Mouse (Mus musculus) midbrain, embryonic 14.5 days (tissue): ENCODE measurements around the gene Slc9a1. TPM values are rescaled to one million over a fixed set of nuclear protein-coding genes. Genes with fewer than 3 reads are reported as not detected.

Source experiments
- ATAC-seq: fragments of 200-750 bp; cut with Nextera tagmentation; 2 replicates; pipeline ENCODE4 v1.8.0; 2017; ENCODE audit warnings: moderate number of reproducible peaks, moderate library complexity; ENCODE audit not compliant: low FRiP score, low TSS enrichment
- DNase-seq: peaks from one replicate; pipeline ENCODE4 v3.0.0-alpha.2; 2015
- H3K27ac ChIP-seq: fragments of 300-500 bp; sonication (generic); replicated peaks from 2 replicates; pipeline ENCODE4 v1.5.1; 2014; ENCODE audit warnings: mild to moderate bottlenecking, low read depth, low read length, moderate library complexity
- H3K27me3 ChIP-seq: fragments of 300-500 bp; sonication (generic); 2 replicates; pipeline ENCODE4 v1.6.1; 2014; ENCODE audit warnings: low read length, control low read depth, mixed read lengths; ENCODE audit not compliant: control insufficient read depth, insufficient read depth
- H3K36me3 ChIP-seq: fragments of 300-500 bp; sonication (generic); 2 replicates; pipeline ENCODE4 v1.6.1; 2014; ENCODE audit warnings: low read length, control low read depth; ENCODE audit not compliant: control insufficient read depth, insufficient read depth
- H3K4me1 ChIP-seq: fragments of 300-500 bp; sonication (generic); 2 replicates; pipeline ENCODE4 v1.6.1; 2014; ENCODE audit warnings: mild to moderate bottlenecking, antibody characterized with exemption, low read length, control low read depth; ENCODE audit not compliant: control insufficient read depth, insufficient read depth
- H3K4me2 ChIP-seq: fragments of 300-500 bp; sonication (generic); 2 replicates; pipeline ENCODE4 v1.6.1; 2014; ENCODE audit warnings: mild to moderate bottlenecking, low read length, moderate library complexity
- H3K4me3 ChIP-seq: fragments of 300-500 bp; sonication (generic); replicated peaks from 2 replicates; pipeline ENCODE4 v1.5.1; 2014; ENCODE audit warnings: low read depth, low read length
- H3K9ac ChIP-seq: fragments of 300-500 bp; sonication (generic); replicated peaks from 2 replicates; pipeline ENCODE4 v1.6.1; 2014; ENCODE audit warnings: mild to moderate bottlenecking, low read length, moderate library complexity
- H3K9me3 ChIP-seq: fragments of 300-500 bp; sonication (generic); 2 replicates; pipeline ENCODE4 v1.6.1; 2016; ENCODE audit warnings: low read length, control low read depth, mixed read lengths; ENCODE audit not compliant: control insufficient read depth
- WGBS: fragments of 180-500 bp; shearing (Covaris S2); extraction: QIAGEN DNeasy Blood & Tissue Kit; methylation state at CpG from one replicate; pipeline ENCODE4 v1.1.7; 2014; 5-methylcytosine and 5-hydroxymethylcytosine counted together
- polyA plus RNA-seq: library from polyadenylated mRNA; unstranded; fragments of >200 nt; fragmentation: Nextera tagmentation; extraction: Ambion mirVana; gene quantifications from 2 replicates; pipeline ENCODE4 v1.2.1, GENCODE M21; 2014

Slc9a1 gene
- polyA plus RNA-seq, 1 experiment from 2014 or later: 8.2 TPM

DNA sequence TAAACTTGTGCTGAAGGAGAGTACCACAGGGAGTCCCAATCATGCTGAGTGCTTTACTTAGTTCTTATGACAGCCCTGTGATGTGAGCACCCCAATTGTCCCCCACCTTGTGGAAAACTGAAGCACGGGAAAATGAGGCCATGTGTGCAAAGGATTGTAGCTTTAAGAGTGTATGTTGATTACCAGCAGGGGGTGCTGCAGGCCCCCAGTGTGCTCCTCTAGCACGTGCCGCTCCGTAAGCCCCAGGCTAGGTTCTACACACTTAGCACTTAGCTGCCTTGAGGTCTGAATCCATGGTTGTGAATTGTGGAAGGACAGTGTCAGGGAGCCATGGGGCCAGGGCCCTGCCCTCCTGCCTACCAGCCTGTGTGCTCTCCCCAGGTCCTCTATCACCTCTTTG, 45.4 kb downstream of the Slc9a1 start:
- Histone ChIP-seq H3K36me3 (peaks cover 15% of the 10 kb centered on the region), H3K9ac (no peak overlapping the region), H3K4me2 (no peak overlapping the region), H3K27me3 (no peaks in the 10 kb centered on the region), H3K4me3 (no peak overlapping the region), H3K9me3 (no peaks in the 10 kb centered on the region), H3K27ac (no peak overlapping the region), H3K4me1 (no peaks in the 10 kb centered on the region)
- ATAC-seq: no peak
- 65% methylated on average over 4 of the region's 4 CpGs for WGBS
- DNase-seq: peak; percentile 38

DNA sequence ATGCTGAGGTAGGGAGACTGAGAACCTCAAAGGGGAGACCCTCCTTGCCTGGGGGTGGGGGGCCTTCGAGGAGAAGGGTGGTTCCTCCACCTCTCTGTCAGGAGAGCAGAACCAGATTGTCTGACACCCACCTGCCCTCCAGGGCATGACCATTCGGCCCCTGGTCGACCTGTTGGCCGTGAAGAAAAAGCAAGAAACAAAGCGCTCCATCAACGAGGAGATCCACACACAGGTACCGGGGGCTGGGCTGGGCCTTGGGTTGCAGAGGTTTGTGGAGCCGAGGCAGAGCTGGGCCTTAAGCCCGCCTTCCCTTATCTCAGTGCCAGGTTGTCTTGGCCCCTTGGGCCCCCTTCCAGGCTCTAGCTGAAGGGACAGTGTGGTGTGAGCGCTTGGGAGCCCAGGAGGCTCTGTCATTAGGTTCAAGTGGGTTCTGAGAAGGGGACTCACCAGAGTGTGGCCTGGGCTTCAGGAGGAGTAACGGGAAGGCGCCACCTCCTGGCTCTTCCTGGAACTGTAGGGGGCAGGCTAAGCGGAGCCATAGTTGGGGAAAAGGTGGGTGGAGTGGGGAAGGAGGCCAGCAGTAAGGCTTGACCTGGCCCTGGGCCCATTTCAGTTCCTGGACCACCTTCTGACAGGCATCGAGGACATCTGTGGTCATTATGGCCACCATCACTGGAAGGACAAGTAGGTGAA, 50.0 kb downstream of the Slc9a1 start:
- WGBS: 70% methylated on average over 14 of the region's 14 CpGs
- Histone ChIP-seq H3K4me2 (no peak overlapping the region), H3K4me1 (no peaks in the 10 kb centered on the region), H3K9me3 (no peaks in the 10 kb centered on the region), H3K27me3 (no peaks in the 10 kb centered on the region), H3K36me3 (peaks cover 31% of the 10 kb centered on the region), H3K27ac (no peak overlapping the region), H3K9ac (no peak overlapping the region), H3K4me3 (no peak overlapping the region)
- ATAC-seq: no peak
- DNase-seq: peak; percentile 64

DNA sequence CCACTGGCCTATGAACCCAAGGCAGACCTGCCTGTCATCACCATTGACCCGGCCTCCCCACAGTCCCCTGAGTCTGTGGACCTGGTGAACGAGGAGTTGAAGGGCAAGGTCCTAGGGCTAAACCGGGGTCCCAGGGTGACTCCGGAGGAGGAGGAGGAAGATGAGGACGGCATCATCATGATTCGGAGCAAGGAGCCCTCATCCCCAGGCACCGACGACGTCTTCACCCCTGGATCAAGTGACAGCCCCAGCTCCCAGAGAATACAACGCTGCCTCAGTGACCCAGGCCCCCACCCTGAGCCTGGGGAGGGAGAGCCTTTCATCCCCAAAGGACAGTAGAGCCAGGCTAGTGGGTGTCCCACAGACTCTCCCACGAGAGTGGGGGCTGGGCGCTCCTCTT, 52.5 kb downstream of the Slc9a1 start:
- Histone ChIP-seq H3K9me3 (no peaks in the 10 kb centered on the region), H3K4me2 (no peak overlapping the region), H3K27ac (no peak overlapping the region), H3K36me3 (peaks cover 31% of the 10 kb centered on the region), H3K4me3 (no peak overlapping the region), H3K9ac (no peak overlapping the region), H3K27me3 (no peaks in the 10 kb centered on the region), H3K4me1 (no peaks in the 10 kb centered on the region)
- 86% methylated on average over 12 of the region's 12 CpGs for WGBS
- no peak for DNase-seq
- ATAC-seq: no peak

DNA sequence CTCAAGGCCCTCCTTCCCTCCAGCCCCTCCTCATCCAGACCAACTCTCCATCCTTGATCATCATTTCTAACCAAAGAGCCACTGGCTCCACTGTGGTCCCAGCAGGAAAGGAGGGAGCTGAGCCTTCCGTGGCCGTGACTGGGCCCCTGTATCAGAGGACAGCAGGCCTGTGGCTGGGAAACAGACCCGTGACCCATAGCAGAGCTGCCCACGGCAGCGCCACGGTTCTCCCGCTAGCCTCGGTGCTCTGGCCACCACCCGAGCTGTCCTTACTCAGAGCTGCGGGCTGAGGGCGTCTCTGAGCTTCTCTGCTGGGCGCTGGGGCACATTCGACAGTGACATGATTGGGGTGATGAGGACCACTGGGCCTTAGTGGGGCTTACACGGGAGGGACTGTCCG, 53.1 kb downstream of the Slc9a1 start:
- H3K4me3 ChIP-seq: no peak overlapping the region
- WGBS: 80% methylated on average over 15 of the region's 15 CpGs
- H3K4me2 ChIP-seq: no peak overlapping the region
- H3K4me1 ChIP-seq: no peaks in the 10 kb centered on the region
- no peaks in the 10 kb centered on the region for H3K9me3 ChIP-seq
- H3K9ac ChIP-seq: no peak overlapping the region
- ATAC-seq: no peak
- DNase-seq: no peak
- no peaks in the 10 kb centered on the region for H3K27me3 ChIP-seq
- peaks cover 31% of the 10 kb centered on the region for H3K36me3 ChIP-seq
- H3K27ac ChIP-seq: no peak overlapping the region

DNA sequence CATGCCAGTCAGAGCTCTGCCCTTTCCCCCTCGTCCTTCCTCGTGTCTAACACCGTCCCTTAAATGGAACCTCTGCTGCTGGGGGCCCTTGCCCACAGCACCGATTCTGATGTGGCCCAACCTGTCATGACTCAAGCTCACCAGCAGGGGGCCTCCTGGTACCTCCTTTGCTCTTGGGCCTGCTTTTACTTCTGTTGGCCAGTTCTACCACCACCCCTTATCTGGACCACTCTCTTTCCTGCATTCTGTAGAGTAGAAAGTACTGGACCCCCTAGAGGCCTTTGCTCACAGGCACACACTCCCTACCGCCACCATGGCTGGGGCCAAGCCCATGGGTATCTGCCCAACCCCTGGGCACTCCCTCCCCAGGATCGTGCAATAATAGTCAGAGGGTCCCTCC, 53.6 kb downstream of the Slc9a1 start:
- WGBS: 49% methylated on average over 6 of the region's 6 CpGs

DNA sequence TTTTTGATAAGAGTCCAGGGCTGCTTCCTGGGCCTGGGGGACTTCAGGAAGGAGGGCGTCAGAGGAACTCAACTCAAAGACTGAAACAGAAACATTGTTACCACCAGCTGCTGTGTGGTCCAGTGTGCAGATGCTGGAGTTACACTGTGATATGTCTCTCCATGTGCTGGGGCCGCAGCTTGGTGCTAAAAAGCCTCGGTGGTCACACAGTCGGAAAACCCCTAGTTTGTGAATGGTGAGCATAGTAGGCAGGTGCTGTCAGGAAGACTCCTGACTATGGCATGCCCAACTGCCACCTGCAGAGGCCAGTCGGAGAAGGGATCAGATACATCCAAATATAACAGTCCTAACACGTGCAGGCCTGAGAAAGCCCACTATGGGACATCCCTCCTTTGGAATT, 54.2 kb downstream of the Slc9a1 start:
- Histone ChIP-seq H3K4me2 (no peak overlapping the region), H3K9ac (no peak overlapping the region), H3K27ac (no peak overlapping the region), H3K9me3 (no peaks in the 10 kb centered on the region), H3K36me3 (peaks cover 24% of the 10 kb centered on the region), H3K27me3 (no peaks in the 10 kb centered on the region), H3K4me1 (no peaks in the 10 kb centered on the region), H3K4me3 (no peak overlapping the region)
- DNase-seq: no peak
- no peak for ATAC-seq
- 79% methylated on average over 6 of the region's 6 CpGs for WGBS

More for the DNA sequence above, 53.6 kb downstream of the Slc9a1 start:
- DNase-seq (peak; percentile 62), ATAC-seq (no peak; the same call in 1 of the 2 replicates)
- Histone ChIP-seq H3K4me3 (no peak overlapping the region), H3K4me2 (no peak overlapping the region), H3K27me3 (no peaks in the 10 kb centered on the region), H3K36me3 (peaks cover 25% of the 10 kb centered on the region), H3K9ac (no peak overlapping the region), H3K4me1 (no peaks in the 10 kb centered on the region), H3K27ac (no peak overlapping the region), H3K9me3 (no peaks in the 10 kb centered on the region)

DNA sequence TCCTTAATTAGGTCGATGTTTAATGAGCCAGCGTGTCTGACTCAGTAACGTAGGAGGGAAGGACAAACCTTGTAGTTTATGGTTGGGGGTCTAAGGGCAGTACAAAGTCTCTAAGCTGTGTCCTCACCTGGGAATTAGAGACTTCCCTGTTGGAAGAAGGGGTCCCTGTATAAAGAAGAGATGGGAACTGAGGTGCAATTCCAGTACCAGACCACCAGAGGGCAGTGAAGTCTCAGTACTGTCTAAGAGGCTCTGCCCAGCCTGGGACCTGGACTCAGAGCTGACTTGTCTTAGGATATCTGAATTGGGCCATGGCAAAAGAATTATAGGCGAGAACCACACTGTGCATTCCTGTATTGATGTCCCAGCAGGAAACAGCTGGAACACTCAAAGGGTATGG, 54.6 kb downstream of the Slc9a1 start:
- no peak overlapping the region for H3K9ac ChIP-seq
- 36% methylated on average over 4 of the region's 4 CpGs for WGBS
- no peak overlapping the region for H3K27ac ChIP-seq
- ATAC-seq: peak; percentile 46; the same call in 1 of the 2 replicates
- no peak overlapping the region for H3K4me2 ChIP-seq
- H3K4me1 ChIP-seq: no peaks in the 10 kb centered on the region
- DNase-seq: peak; percentile 92
- H3K36me3 ChIP-seq: peaks cover 24% of the 10 kb centered on the region
- no peak overlapping the region for H3K4me3 ChIP-seq
- H3K27me3 ChIP-seq: no peaks in the 10 kb centered on the region
- H3K9me3 ChIP-seq: no peaks in the 10 kb centered on the region

DNA sequence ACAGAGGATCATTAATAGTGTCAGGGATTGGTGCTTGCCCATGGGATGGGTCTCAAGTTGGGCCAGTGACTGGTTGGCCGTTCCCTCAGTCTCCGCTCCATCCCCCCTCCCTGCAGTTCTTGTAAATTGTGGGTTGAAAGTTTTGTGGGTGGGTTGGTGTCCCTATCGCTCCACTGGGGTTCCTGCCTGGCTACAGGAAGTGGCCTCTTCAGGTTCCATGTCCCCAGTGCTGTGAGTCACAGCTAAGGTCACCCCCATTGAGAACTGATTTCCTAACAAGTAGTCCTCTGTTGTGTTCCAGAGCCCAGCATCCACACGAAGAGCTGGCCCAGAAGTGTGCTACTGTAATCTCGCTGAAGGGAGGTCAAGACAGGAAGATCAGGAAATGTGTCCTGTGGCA, 56.6 kb downstream of the Slc9a1 start:
- WGBS: 84% methylated on average over 5 of the region's 5 CpGs
- DNase-seq (no peak), ATAC-seq (no peak)
- no peak overlapping the region for H3K4me2 ChIP-seq
- peaks cover 13% of the 10 kb centered on the region for H3K36me3 ChIP-seq
- H3K4me3 ChIP-seq: no peak overlapping the region
- H3K27ac ChIP-seq: no peak overlapping the region
- no peaks in the 10 kb centered on the region for H3K27me3 ChIP-seq
- no peak overlapping the region for H3K9ac ChIP-seq
- H3K4me1 ChIP-seq: no peaks in the 10 kb centered on the region
- no peaks in the 10 kb centered on the region for H3K9me3 ChIP-seq

DNA sequence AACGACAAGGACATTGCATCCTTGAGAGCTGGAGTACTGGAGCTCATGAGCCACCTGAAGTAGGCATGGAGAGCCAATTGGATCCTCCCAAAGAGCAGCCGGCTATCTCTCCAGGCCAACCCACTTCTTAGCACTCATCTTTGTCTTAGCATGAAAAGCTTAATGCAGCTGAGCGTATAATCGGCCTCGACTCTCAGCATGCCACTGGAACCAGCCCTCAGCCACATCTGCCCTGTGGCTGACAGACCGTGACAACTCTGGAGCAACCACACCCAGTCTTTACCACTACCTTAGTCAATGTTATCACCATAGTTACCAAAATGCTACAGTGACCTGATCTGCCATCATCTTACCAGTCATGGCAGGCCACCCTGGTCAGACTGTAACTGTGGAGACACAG, 62.0 kb downstream of the Slc9a1 start:
- no peak overlapping the region for H3K4me3 ChIP-seq
- no peaks in the 10 kb centered on the region for H3K27me3 ChIP-seq
- H3K4me2 ChIP-seq: no peak overlapping the region
- H3K9me3 ChIP-seq: no peaks in the 10 kb centered on the region
- H3K4me1 ChIP-seq: peaks cover 6% of the 10 kb centered on the region; the same call in 1 of the 2 replicates
- no peak for ATAC-seq
- DNase-seq: no peak
- 20% methylated on average over 6 of the region's 6 CpGs for WGBS
- no peak overlapping the region for H3K9ac ChIP-seq
- no peaks in the 10 kb centered on the region for H3K36me3 ChIP-seq
- no peak overlapping the region for H3K27ac ChIP-seq
